Mouse (Mus musculus) limb, embryonic 14.5 days (tissue): ENCODE results near the gene Plekhg2. TPM values are rescaled to one million over a fixed set of nuclear protein-coding genes. Genes with fewer than 3 reads are reported as not detected.
A peak's percentile ranks its signal among the peaks of the same experiment; 100 is the strongest.

ENCODE experiments used
- ATAC-seq: fragments of 200-750 bp; cut with Nextera tagmentation; 2 replicates; pipeline ENCODE4 v1.8.0; 2017; ENCODE audit warnings: low read depth, moderate number of reproducible peaks, moderate TSS enrichment; ENCODE audit not compliant: low FRiP score
- DNase-seq: peaks from one replicate; pipeline ENCODE4 v3.0.0-alpha.2; 2015; ENCODE audit warnings: low spot score
- H3K27ac ChIP-seq: fragments of 300-500 bp; sonication (generic); replicated peaks from 2 replicates; pipeline ENCODE4 v1.5.1; 2014; ENCODE audit warnings: low read depth, mild to moderate bottlenecking, low read length, moderate library complexity, mixed read lengths
- H3K27me3 ChIP-seq: fragments of 300-500 bp; sonication (generic); 2 replicates; pipeline ENCODE4 v1.6.1; 2014; ENCODE audit warnings: low read length, mixed read lengths; ENCODE audit not compliant: control insufficient read depth, insufficient read depth
- H3K36me3 ChIP-seq: fragments of 300-500 bp; sonication (generic); 2 replicates; pipeline ENCODE4 v1.6.1; 2014; ENCODE audit warnings: mild to moderate bottlenecking, low read length, moderate library complexity, mixed read lengths; ENCODE audit not compliant: control insufficient read depth, insufficient read depth
- H3K4me1 ChIP-seq: fragments of 300-500 bp; sonication (generic); 2 replicates; pipeline ENCODE4 v1.6.1; 2014; ENCODE audit warnings: antibody characterized with exemption, low read length, mixed read lengths; ENCODE audit not compliant: control insufficient read depth, insufficient read depth
- H3K4me2 ChIP-seq: fragments of 300-500 bp; sonication (generic); replicated peaks from 2 replicates; pipeline ENCODE4 v1.6.1; 2014; ENCODE audit warnings: low read depth, mild to moderate bottlenecking, low read length, moderate library complexity; ENCODE audit not compliant: severe bottlenecking
- H3K4me3 ChIP-seq: fragments of 300-500 bp; sonication (generic); replicated peaks from 2 replicates; pipeline ENCODE4 v1.5.1; 2014; ENCODE audit warnings: low read length
- H3K9ac ChIP-seq: fragments of 300-500 bp; sonication (generic); 2 replicates; pipeline ENCODE4 v1.6.1; 2014; ENCODE audit warnings: mild to moderate bottlenecking, low read depth, low read length, moderate library complexity; ENCODE audit not compliant: severe bottlenecking
- H3K9me3 ChIP-seq: fragments of 300-500 bp; sonication (generic); 2 replicates; pipeline ENCODE4 v1.6.1; 2016; ENCODE audit warnings: low read length; ENCODE audit not compliant: control insufficient read depth
- POLR2A ChIP-seq: fragments of 200-500 bp; IDR thresholded peaks from 2 replicates; pipeline ENCODE4 v1.8.0; 2012; ENCODE audit warnings: inconsistent platforms, mild to moderate bottlenecking, moderate library complexity, borderline replicate concordance; ENCODE audit not compliant: insufficient read depth, insufficient read length; ENCODE audit errors: extremely low read depth
- WGBS: fragments of 180-500 bp; shearing (Covaris S2); extraction: QIAGEN DNeasy Blood & Tissue Kit; methylation state at CpG from one replicate; pipeline ENCODE4 v1.1.7; 2014; 5-methylcytosine and 5-hydroxymethylcytosine counted together
- polyA plus RNA-seq, 2 experiments: library from polyadenylated mRNA; depleted of rRNA in 1 of 2; stranded (reverse) in 1 of 2; unstranded in 1 of 2; fragments of >200 nt; fragmentation: Nextera tagmentation in 1 of 2; extraction: Ambion mirVana in 1 of 2; gene quantifications; 2 replicates each; pipeline versions ENCODE4 v1.2.1 to v1.2.3; 2012 to 2014

The Plekhg2 gene
- polyA plus RNA-seq, 2 experiments: 59.0 to 67.3 TPM

DNA sequence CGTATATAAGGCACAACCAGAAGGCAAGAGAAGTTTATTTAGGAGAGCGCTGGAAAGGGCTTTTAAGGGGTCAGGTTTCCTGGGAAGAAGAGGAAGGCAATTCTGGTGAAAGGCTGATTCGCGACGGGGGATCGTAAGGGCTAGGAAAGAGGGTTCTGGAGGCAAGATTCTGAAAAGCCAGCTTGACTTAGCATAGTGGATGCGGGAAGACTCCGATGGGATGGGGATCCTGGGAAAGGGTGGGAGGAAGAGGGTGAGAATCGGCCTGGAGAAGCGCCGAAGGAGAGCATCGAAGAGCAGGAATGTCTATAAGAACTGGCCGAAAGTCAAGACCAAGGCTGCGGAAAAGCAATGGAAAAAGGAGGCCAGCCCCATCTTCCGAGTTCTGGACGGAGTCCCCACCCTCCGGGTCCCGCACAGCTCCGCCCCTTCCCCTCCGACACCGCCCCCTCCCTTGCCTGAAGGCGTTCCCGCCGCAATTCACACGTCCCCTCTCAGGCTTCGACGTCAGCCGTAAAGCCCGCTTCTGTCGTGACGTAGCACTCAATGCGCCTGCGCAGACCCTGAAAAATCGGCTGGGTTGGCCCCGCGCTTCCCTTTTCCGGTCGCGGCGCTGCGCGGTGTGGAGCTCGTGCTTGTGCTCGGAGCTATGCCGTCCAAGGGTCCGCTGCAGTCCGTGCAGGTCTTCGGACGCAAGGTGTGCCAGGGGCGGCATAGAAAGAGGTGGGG, 22.1 kb downstream of the Plekhg2 start, which contains the start of gene Rps16:
Gene Rps16 (plus strand): TSS at position 498 of the 729 bp plus-strand sequence.
- WGBS: under 1% methylated on average over 40 of the region's 50 CpGs
- Histone ChIP-seq H3K9me3 (no peaks in the 10 kb centered on the region), H3K27ac (peak within 1 kb of the TSS; percentile 97), H3K36me3 (peaks cover 35% of the 10 kb centered on the region), H3K9ac (peak within 1 kb of the TSS; percentile 98), H3K4me1 (peaks cover 10% of the 10 kb centered on the region), H3K27me3 (no peaks in the 10 kb centered on the region), H3K4me3 (peak within 1 kb of the TSS; percentile 87), H3K4me2 (peak within 1 kb of the TSS; percentile 78)
- peak; percentile 80; the same call in 1 of the 2 replicates for TF ChIP-seq POLR2A
- DNase-seq (peak; percentile 98), ATAC-seq (peak; percentile 95)

DNA sequence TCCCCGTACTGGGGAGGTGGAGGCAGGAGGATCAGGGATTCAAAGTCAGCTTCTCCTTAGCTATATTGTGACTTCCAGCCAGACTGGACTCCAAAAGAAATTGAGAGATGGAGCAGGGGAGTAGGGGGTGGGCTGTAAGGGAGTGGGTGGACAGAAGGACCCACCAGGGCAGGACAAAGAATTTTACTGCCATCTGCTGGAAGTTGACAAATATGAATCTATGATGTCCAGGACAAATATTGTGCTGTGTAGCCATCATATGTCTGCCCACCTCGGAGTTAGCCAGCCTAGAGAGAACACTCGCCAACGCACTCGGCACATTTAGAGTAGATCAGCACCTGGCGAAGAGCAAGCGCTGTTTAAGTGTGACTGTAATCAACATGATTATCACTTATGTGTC, 23.8 kb downstream of the Plekhg2 start:
- H3K36me3 ChIP-seq: peaks cover 19% of the 10 kb centered on the region
- no peak overlapping the region for H3K4me2 ChIP-seq
- ATAC-seq (no peak), DNase-seq (no peak)
- H3K4me1 ChIP-seq: peaks cover 10% of the 10 kb centered on the region
- no peaks in the 10 kb centered on the region for H3K9me3 ChIP-seq
- no peak for TF ChIP-seq POLR2A
- 81% methylated on average over 7 of the region's 7 CpGs for WGBS
- no peaks in the 10 kb centered on the region for H3K27me3 ChIP-seq
- H3K9ac ChIP-seq: no peak overlapping the region
- H3K4me3 ChIP-seq: no peak overlapping the region
- H3K27ac ChIP-seq: no peak overlapping the region

DNA sequence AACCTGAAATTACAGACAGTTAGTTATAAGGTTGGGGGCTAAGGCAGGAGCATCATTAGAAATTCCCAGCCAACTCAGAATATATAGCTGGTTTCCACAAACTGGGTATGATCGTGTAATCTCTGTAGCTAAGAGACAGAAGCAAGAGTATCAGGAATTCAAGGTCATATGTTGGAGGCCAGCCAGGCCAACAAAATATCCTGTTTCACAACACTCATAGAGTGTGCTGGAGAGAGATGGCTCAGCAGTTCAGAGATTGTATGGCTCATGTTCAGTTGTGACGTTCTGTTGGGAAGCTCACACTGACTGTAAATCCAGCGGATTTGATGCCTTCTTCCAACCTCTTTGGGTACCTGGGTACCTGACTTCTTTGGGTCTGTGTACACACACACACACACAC, 24.7 kb downstream of the Plekhg2 start:
- Histone ChIP-seq H3K9ac (no peak overlapping the region), H3K27me3 (no peaks in the 10 kb centered on the region), H3K36me3 (peaks cover 11% of the 10 kb centered on the region), H3K27ac (no peak overlapping the region), H3K4me1 (peaks cover 10% of the 10 kb centered on the region), H3K4me2 (no peak overlapping the region), H3K4me3 (no peak overlapping the region), H3K9me3 (no peaks in the 10 kb centered on the region)
- TF ChIP-seq POLR2A: no peak
- 67% methylated on average over 3 of the region's 3 CpGs for WGBS
- DNase-seq (no peak), ATAC-seq (no peak)

DNA sequence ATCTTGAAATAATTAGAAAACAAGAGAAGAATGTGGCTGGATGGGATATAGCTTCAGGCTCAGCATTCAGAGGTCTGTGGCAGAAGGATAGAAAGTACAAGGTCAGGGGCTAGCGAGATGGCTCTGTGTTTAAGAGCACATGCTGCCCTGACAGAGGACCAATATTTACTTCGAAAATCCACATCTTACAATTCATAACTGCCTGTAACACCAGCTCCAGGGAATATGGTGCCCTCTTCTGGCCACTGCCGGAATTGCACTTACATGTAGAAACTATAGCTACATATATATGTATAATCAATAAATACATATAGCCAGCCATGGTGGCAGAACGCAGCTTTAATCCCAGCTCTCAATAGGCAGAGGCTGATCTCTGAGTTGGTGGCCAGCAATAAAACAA, 27.8 kb downstream of the Plekhg2 start:
- Histone ChIP-seq H3K9me3 (no peaks in the 10 kb centered on the region), H3K9ac (no peak overlapping the region), H3K36me3 (no peaks in the 10 kb centered on the region), H3K4me2 (no peak overlapping the region), H3K27me3 (no peaks in the 10 kb centered on the region), H3K4me3 (no peak overlapping the region), H3K4me1 (peaks cover 8% of the 10 kb centered on the region), H3K27ac (no peak overlapping the region)
- WGBS: 6% methylated on average over 4 of the region's 4 CpGs
- DNase-seq (peak; percentile 77), ATAC-seq (0 out of 2 replicates have a peak, but pooled peaks have one; percentile 51)
- no peak for TF ChIP-seq POLR2A

DNA sequence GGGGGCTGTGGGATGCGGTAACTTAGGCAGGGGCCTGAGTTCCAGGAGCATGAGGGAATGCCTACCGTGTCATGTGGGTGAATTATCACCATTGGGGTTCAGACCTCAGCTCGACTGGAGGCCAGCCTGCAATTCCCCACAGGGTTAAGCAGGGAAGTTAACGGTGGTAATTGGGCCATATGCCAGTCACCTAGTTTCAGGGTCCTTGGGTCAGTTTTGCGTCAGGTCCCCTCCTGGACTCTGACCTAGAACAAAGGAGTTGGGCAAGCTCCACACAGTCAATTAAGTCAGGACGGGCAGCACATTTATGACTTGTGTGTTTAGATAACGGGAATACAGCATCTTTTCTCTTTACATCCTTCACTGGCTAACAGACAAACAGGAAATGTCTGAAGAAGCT, 31.0 kb downstream of the Plekhg2 start:
- DNase-seq: no peak
- Histone ChIP-seq H3K4me3 (no peak overlapping the region), H3K4me2 (no peak overlapping the region), H3K27ac (peak overlapping the region; percentile 48; the same call in 1 of the 2 replicates), H3K9ac (no peak overlapping the region), H3K36me3 (no peaks in the 10 kb centered on the region), H3K4me1 (peaks cover 8% of the 10 kb centered on the region; the same call in 1 of the 2 replicates), H3K27me3 (no peaks in the 10 kb centered on the region), H3K9me3 (no peaks in the 10 kb centered on the region)
- no peak for TF ChIP-seq POLR2A
- ATAC-seq: no peak
- WGBS: 27% methylated on average over 7 of the region's 7 CpGs
